Mouse (Mus musculus) neural tube, embryonic 12.5 days (tissue): ENCODE data around the gene Ankrd54. TPM values are rescaled to one million over a fixed set of nuclear protein-coding genes. Genes with fewer than 3 reads are reported as not detected.

ENCODE experiments used
- ATAC-seq: fragments of 200-750 bp; cut with Nextera tagmentation; 2 replicates; pipeline ENCODE4 v1.8.0; 2017; ENCODE audit warnings: low read depth, mild to moderate bottlenecking, moderate TSS enrichment, moderate library complexity; ENCODE audit not compliant: low FRiP score
- H3K27ac ChIP-seq: fragments of 300-500 bp; sonication (generic); 2 replicates; pipeline ENCODE4 v1.5.1; 2016
- H3K27me3 ChIP-seq: fragments of 300-500 bp; sonication (generic); replicated peaks from 2 replicates; pipeline ENCODE4 v1.6.1; 2016; ENCODE audit warnings: mild to moderate bottlenecking
- H3K36me3 ChIP-seq: fragments of 300-500 bp; sonication (generic); 2 replicates; pipeline ENCODE4 v1.6.1; 2016; ENCODE audit warnings: mild to moderate bottlenecking
- H3K4me1 ChIP-seq: fragments of 300-500 bp; sonication (generic); 2 replicates; pipeline ENCODE4 v1.6.1; 2016
- H3K4me2 ChIP-seq: fragments of 300-500 bp; sonication (generic); replicated peaks from 2 replicates; pipeline ENCODE4 v1.6.1; 2016; ENCODE audit warnings: mild to moderate bottlenecking
- H3K4me3 ChIP-seq: fragments of 300-500 bp; sonication (generic); 2 replicates; pipeline ENCODE4 v1.5.1; 2016
- H3K9ac ChIP-seq: fragments of 300-500 bp; sonication (generic); 2 replicates; pipeline ENCODE4 v1.6.1; 2016; ENCODE audit warnings: mild to moderate bottlenecking
- H3K9me3 ChIP-seq: fragments of 300-500 bp; sonication (generic); 2 replicates; pipeline ENCODE4 v1.6.1; 2016; ENCODE audit warnings: mild to moderate bottlenecking
- WGBS: fragments of 180-500 bp; shearing (Covaris S2); methylation state at CpG from one replicate; pipeline ENCODE4 v1.1.7; 2016; 5-methylcytosine and 5-hydroxymethylcytosine counted together
- polyA plus RNA-seq: library from polyadenylated mRNA; unstranded; fragments of >200 nt; fragmentation: Nextera tagmentation; extraction: Ambion mirVana; gene quantifications from 2 replicates; pipeline ENCODE4 v1.2.1, GENCODE M21; 2016

Gene Ankrd54
- polyA plus RNA-seq, 1 experiment from 2014 or later: 62.5 TPM

DNA sequence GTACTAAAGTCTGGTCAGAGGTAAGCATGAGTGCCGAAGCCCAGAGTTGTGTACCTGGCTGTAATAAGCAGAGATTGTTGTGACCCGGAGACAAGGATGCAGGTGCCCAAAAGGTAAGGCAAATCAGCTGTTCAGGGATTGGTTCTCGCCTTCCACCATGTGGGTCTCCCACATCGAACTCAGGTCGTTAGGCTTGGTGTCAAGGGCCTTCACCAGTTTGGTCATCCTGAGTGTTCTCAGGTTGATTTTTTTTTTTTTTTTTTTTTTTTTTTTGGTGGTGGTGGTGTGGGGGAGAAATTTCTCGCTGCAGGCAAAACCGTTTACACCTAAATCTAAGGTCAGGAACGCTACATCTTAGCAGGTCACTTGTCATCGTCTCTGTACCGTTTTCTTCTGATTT is 11.8 kb upstream of the Ankrd54 start:
- H3K9me3 ChIP-seq: no peaks in the 10 kb centered on the region
- peak overlapping the region; percentile 93 for H3K4me2 ChIP-seq
- H3K4me3 ChIP-seq: peak overlapping the region; percentile 90
- peaks cover 31% of the 10 kb centered on the region for H3K36me3 ChIP-seq
- no peak overlapping the region for H3K27ac ChIP-seq
- ATAC-seq: no peak
- H3K27me3 ChIP-seq: no peaks in the 10 kb centered on the region
- 42% methylated on average over 10 of the region's 10 CpGs for WGBS
- peaks cover 12% of the 10 kb centered on the region for H3K4me1 ChIP-seq
- H3K9ac ChIP-seq: peak overlapping the region; percentile 80; the same call in 1 of the 2 replicates

DNA sequence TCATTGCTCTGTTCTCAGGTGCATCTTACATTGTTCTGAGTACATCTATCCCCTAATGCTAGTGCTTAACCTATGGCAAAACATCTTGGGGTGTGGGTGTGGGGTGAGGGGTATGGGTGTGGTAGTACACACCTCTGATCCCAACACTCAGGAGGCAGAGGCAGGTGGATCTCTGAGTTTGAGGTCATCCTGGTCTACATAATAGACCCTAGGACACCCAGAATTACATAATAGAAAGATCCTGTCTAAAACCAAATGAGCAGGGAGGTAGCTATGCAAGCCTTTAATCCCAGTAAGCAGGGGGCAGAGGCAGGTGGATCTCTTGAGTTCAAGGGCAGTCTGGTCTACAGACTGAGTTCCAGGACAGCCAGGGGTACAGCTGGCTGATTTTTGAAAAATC is 11.1 kb upstream of the Ankrd54 start:
- H3K4me1 ChIP-seq: peaks cover 12% of the 10 kb centered on the region
- H3K27ac ChIP-seq: no peak overlapping the region
- no peak overlapping the region for H3K4me2 ChIP-seq
- H3K4me3 ChIP-seq: no peak overlapping the region
- ATAC-seq: no peak
- H3K9me3 ChIP-seq: no peaks in the 10 kb centered on the region
- peaks cover 24% of the 10 kb centered on the region for H3K36me3 ChIP-seq
- H3K9ac ChIP-seq: no peak overlapping the region
- no peaks in the 10 kb centered on the region for H3K27me3 ChIP-seq

GRCm38 (mm10) chr15:79071117-79072039 is 8.7 kb upstream of the Ankrd54 start:
- no peak for ATAC-seq
- Histone ChIP-seq H3K36me3 (peaks cover under 1% of the 10 kb centered on the region), H3K9ac (no peak overlapping the region), H3K9me3 (no peaks in the 10 kb centered on the region), H3K27me3 (no peaks in the 10 kb centered on the region), H3K4me1 (peaks cover 12% of the 10 kb centered on the region), H3K4me3 (no peak overlapping the region), H3K27ac (no peak overlapping the region), H3K4me2 (no peak overlapping the region)
- 73% methylated on average over 5 of the region's 5 CpGs for WGBS

DNA sequence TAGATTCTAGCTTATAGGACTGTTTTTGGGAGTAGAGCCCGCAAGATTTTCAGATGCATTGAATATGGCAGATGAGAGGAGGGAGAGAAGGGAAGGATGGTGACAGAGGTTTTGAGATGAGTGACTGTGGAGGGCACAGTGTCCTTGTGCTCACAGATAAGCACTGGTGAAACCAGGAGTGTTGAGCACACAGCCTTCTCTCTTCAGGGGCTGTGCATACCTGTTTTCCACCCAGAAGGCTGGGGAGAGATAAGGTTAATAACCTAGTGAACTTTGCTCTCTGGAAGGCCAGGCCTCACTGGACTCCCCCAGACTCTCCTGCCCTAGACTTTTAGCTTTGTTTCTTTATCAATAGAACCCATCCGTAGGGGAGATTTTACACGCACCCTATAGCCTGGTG is 5.7 kb upstream of the Ankrd54 start:
- H3K4me2 ChIP-seq: no peak overlapping the region
- 83% methylated on average over 3 of the region's 3 CpGs for WGBS
- H3K9ac ChIP-seq: no peak overlapping the region
- no peak overlapping the region for H3K27ac ChIP-seq
- H3K4me1 ChIP-seq: peaks cover 3% of the 10 kb centered on the region
- H3K9me3 ChIP-seq: no peaks in the 10 kb centered on the region
- H3K4me3 ChIP-seq: no peak overlapping the region
- ATAC-seq: no peak
- H3K36me3 ChIP-seq: no peaks in the 10 kb centered on the region
- H3K27me3 ChIP-seq: no peaks in the 10 kb centered on the region

DNA sequence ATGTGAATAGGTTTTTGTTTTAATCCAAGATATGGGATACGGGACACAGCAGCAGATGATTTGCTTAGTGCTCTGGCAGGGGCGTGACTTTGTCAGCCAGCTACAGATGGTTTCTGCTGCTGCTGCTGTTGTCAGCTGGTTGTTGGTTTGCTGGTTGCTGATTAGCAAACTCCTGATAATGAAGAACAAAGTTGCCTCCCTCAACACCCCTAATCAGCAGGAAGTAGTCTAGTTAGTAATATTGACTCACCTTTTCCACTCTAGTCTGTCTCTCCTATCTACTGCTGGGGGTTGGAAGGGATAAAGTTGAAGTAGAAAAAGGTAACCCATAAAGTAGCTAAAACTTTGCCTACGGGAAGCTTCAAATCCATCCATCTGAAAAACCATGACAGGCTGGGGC is 4.9 kb upstream of the Ankrd54 start:
- Histone ChIP-seq H3K9ac (no peak overlapping the region), H3K4me2 (no peak overlapping the region), H3K27ac (no peak overlapping the region), H3K4me3 (no peak overlapping the region), H3K27me3 (no peaks in the 10 kb centered on the region), H3K36me3 (no peaks in the 10 kb centered on the region), H3K4me1 (peaks cover 4% of the 10 kb centered on the region), H3K9me3 (no peaks in the 10 kb centered on the region)
- 82% methylated on average over 3 of the region's 3 CpGs for WGBS
- ATAC-seq: no peak

DNA sequence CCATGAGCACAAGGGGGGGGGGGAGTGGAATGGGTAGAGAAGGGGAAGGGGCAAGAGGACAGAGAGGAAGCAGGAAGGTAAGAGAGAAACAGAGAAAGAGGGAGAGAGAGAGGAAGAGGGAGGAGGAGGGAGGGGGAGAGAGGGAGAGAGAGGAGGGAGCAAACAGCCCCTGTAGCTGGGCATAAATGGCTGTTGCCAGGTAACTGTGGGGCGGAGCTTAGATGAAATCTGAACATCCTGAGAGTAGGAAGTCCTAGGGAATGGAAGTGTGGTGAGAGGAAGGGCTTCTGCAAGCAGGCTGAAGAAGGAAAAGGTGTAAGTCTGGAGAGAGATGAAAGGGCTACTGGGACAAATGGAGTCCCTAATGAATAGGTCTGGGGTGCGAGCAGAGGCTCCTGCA is 3.6 kb upstream of the Ankrd54 start:
- 49% methylated on average over 2 of the region's 2 CpGs for WGBS
- no peak overlapping the region for H3K4me3 ChIP-seq
- no peaks in the 10 kb centered on the region for H3K36me3 ChIP-seq
- H3K9me3 ChIP-seq: no peaks in the 10 kb centered on the region
- H3K27ac ChIP-seq: no peak overlapping the region
- H3K4me1 ChIP-seq: peaks cover 13% of the 10 kb centered on the region
- ATAC-seq: no peak
- no peak overlapping the region for H3K9ac ChIP-seq
- H3K27me3 ChIP-seq: no peaks in the 10 kb centered on the region
- no peak overlapping the region for H3K4me2 ChIP-seq

DNA sequence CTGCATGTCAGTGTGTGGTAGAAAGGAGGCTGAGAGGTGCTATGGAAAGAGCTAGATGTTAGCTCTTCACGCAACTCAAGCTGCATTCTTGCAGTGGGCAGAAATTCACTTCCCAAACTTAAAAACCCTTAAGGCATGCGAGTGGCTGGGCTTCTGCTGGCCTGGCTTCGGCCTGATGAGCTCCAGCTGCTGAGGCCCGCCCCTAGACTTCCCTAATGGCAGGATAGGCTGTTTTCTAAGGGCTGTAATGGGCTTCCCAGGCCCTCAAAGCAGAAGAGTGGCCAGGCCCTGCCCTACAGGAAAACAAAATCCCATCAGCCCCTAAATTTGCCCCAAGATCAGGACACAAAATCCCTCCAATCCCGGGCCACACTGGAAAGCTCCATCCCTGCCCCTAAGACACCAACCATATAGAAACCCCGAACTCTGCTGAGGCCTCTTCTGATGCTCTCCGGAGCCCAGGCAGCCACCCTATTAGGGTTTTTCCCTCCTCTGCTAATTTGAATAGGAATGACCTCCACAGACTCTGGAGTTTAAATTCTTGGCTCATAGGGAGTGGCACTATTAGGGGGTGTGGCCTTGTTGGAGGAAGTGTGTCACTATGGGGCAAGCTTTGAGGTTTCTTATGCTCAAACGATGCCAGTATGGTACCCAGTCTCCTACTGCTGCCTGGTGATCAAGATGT is 2.5 kb upstream of the Ankrd54 start:
- Histone ChIP-seq H3K9ac (no peak overlapping the region), H3K9me3 (no peaks in the 10 kb centered on the region), H3K4me2 (no peak overlapping the region), H3K27ac (no peak overlapping the region), H3K4me1 (peaks cover 18% of the 10 kb centered on the region), H3K4me3 (no peak overlapping the region), H3K36me3 (peaks cover 8% of the 10 kb centered on the region), H3K27me3 (no peaks in the 10 kb centered on the region)
- WGBS: 50% methylated on average over 8 of the region's 8 CpGs
- ATAC-seq: no peak

DNA sequence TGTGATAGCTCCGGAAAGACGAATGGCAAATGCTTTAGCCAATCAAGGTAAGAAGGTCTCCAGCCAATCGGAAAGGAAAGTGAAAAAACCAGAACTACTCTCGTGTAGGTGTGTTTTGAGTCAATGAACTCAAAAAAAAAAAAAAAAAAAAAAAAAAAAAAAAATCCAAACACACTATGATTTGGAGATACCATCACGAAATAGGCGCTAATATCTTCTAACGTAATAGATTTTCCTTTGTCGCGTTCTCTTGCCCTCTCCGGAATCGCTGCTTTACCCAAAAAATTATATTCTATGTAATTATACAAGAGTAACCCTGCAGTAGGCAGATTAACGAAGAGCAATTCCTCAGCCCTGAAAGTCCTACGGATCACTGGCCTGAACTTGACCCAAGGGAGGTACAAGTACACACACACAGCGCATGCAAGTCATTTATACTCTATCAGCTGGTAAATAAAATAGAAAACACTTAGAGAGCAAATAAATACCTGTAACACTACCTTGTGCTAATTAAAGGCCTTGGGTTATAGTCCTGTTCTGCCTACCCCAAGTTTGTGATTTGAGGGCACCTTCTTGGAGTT is 557 bp upstream of the Ankrd54 start:
- Histone ChIP-seq H3K9me3 (no peaks in the 10 kb centered on the region), H3K9ac (no peak overlapping the region), H3K4me2 (peak overlapping the region; percentile 66), H3K4me3 (peak overlapping the region; percentile 31; the same call in 1 of the 2 replicates), H3K4me1 (peaks cover 18% of the 10 kb centered on the region), H3K36me3 (peaks cover 28% of the 10 kb centered on the region), H3K27ac (no peak overlapping the region), H3K27me3 (no peaks in the 10 kb centered on the region)
- WGBS: 10% methylated on average over 14 of the region's 14 CpGs
- ATAC-seq: no peak

DNA sequence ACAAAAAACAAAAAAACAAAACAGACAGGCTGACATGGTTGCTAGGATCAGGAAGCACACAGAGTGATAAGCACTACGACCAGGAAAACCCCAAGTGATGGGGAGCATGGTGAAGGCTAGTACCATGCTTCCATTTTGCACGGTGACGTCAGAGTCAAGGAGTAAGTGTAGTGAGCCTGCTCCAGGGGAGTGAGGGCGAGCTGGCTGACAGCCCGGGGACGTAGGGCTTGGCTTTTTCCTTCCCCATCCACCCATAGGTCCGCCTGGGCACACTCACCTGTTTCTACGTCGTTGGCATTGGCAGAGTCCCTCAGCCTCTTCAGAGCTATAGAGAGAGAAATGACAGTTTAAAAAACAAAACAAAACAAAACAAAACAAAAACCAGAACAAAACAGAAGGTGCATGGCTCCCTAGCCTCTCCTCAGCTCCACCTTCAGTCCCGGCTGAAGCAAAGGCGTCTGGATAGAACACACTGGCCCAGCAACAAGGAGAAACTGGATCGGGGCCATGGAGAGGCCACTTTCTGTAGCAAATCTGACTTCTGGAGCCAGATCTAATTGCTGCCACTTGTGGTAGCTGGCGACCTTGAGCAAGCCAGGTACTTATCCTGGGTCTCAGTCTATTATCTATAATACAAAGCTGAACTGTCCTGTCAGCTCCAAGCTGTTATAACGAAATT is 1.7 kb downstream of the Ankrd54 start:
- 87% methylated on average over 14 of the region's 14 CpGs for WGBS
- Histone ChIP-seq H3K27me3 (no peaks in the 10 kb centered on the region), H3K4me3 (no peak overlapping the region), H3K9me3 (no peaks in the 10 kb centered on the region), H3K36me3 (peaks cover 50% of the 10 kb centered on the region), H3K9ac (0 out of 2 replicates have a peak overlapping the region, but pooled peaks have one; percentile 3), H3K27ac (no peak overlapping the region), H3K4me2 (peak overlapping the region; percentile 71), H3K4me1 (peaks cover 18% of the 10 kb centered on the region)
- ATAC-seq: no peak

- ATAC-seq: no peak
- Histone ChIP-seq H3K27ac (no peak overlapping the region), H3K4me1 (peaks cover 13% of the 10 kb centered on the region), H3K27me3 (no peaks in the 10 kb centered on the region), H3K4me2 (no peak overlapping the region), H3K4me3 (no peak overlapping the region), H3K36me3 (peaks cover 82% of the 10 kb centered on the region), H3K9me3 (no peaks in the 10 kb centered on the region), H3K9ac (no peak overlapping the region)
- WGBS: 88% methylated on average over 6 of the region's 6 CpGs
These were observed 4.8 kb downstream of the Ankrd54 start for GRCm38 (mm10) chr15:79057850-79058249.

DNA sequence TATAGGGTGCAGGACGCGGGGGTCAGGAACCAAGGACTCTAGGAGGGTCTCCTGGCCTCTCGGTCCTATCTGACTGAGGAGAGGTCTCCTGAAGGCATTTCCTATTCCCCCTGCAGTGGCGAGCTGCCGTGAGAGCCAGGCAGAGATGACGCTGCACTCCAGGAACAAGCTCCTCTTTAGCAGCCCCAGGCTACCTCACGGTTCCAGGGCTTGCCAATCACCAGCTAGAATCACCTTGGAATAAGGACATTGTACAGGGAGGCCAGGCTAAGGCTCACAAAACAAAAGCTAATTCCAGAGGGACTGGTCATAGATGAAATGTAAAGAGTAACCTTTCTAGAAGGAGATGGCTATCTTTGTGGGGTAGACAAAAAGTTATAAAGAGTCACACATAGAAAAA is 6.1 kb downstream of the Ankrd54 start:
- Histone ChIP-seq H3K9ac (no peak overlapping the region), H3K4me1 (peaks cover 8% of the 10 kb centered on the region; the same call in 1 of the 2 replicates), H3K4me3 (no peak overlapping the region), H3K36me3 (peaks cover 89% of the 10 kb centered on the region), H3K4me2 (no peak overlapping the region), H3K9me3 (no peaks in the 10 kb centered on the region), H3K27me3 (no peaks in the 10 kb centered on the region), H3K27ac (no peak overlapping the region)
- ATAC-seq: no peak
- WGBS: 90% methylated on average over 7 of the region's 7 CpGs

- 87% methylated on average over 2 of the region's 2 CpGs for WGBS
These were observed 10.3 kb downstream of the Ankrd54 start for GRCm38 (mm10) chr15:79052366-79052765.

More at GRCm38 (mm10) chr15:79052366-79052765, 10.3 kb downstream of the Ankrd54 start:
- Histone ChIP-seq H3K4me2 (no peak overlapping the region), H3K27ac (no peak overlapping the region), H3K4me3 (no peak overlapping the region), H3K36me3 (peaks cover 53% of the 10 kb centered on the region), H3K9ac (no peak overlapping the region), H3K4me1 (peaks cover 5% of the 10 kb centered on the region; the same call in 1 of the 2 replicates), H3K9me3 (no peaks in the 10 kb centered on the region), H3K27me3 (no peaks in the 10 kb centered on the region)
- ATAC-seq: no peak
